Mouse (Mus musculus) embryo, embryonic 10.5 days (tissue): ENCODE measurements around the gene Itsn2.
"Not testable (repeated sequence)": the region's sequence is repeated elsewhere in the genome, so short reads cannot be mapped to it uniquely, and the experiment has no call there.

Experiments
- DNase-seq: peaks from one replicate; pipeline ENCODE4 v3.0.0-alpha.2; 2015; ENCODE audit warnings: low spot score

The Itsn2 gene

GRCm38 (mm10) chr12:4592541-4593165 lies at the start of gene Itsn2, which contains the start of gene Gm3625:
Itsn2 (plus strand) TSS chr12:4592638.
Gm3625 (minus strand) TSS chr12:4592927.
- peak; percentile 78 for DNase-seq

GRCm38 (mm10) chr12:4544400-4544919 lies 48.0 kb upstream of the Itsn2 start:
- DNase-seq: no peak

DNA sequence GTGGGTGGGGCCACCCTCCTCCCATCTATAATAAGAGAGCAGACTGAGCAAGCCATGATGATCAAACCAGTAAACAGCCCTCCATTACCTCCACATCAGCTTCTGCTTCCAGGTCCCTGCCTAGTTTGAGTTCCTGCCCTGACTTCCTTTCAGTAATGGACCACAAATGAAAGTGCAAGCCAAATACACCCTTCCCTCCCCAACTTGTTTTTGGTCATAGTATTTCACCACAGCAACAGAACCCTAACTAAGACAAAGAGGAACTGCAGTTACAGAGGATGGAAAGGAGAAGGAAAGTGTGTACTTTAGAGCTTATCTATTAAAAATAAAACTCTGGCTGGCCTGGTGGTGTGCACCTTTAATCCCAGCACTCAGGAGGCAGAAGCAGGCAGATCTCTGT lies 47.0 kb upstream of the Itsn2 start:
- DNase-seq: no peak

GRCm38 (mm10) chr12:4546491-4546890 lies 45.9 kb upstream of the Itsn2 start:
- DNase-seq: no peak

DNA sequence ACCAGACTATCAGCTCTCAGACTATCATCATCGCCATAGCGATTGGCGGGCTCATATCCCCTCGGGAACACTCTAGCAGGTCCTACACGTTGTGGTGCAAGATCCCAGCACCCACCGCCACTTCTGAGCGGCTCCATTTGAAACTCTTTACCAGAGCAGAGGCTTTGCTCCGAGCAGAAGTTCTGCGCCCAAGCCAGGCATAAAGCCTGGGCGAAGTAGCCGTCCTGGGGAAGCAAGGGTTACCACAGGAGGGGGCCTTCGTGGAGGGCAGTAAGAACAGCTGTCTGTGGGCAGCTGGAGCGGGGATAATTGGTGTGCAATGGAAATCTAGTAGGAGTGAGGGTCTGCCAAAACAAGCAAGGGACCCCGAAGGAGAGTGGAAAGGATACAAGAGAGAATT lies 44.9 kb upstream of the Itsn2 start:
- no peak for DNase-seq

GRCm38 (mm10) chr12:4548053-4549013 lies 44.1 kb upstream of the Itsn2 start:
- peak; percentile 93 for DNase-seq

- not testable (repeated sequence) for DNase-seq
These were observed 38.7 kb upstream of the Itsn2 start for GRCm38 (mm10) chr12:4553704-4554103.

DNA sequence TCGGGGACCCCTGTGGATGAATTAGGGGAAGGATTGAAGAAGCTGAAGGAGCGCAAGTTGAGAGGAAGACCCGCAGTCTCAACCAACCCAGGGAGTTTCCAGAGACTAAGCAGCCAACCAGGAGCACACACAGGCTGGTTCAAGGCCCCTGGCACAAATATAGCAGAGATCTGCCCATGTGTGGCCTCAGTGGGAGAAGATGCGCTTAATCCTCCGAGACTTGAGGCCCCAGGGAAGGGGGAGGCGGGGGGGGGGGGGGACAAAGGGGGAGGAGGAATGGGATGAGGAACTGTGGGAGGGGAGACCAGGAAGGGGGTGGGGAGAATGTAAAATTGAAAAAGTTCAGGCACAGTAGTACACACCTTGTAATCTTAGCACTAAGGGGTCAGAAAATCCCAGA lies 37.0 kb upstream of the Itsn2 start:
- DNase-seq: no peak

GRCm38 (mm10) chr12:4556891-4557290 lies 35.5 kb upstream of the Itsn2 start:
- DNase-seq: no peak

- DNase-seq: no peak
These were observed 35.0 kb upstream of the Itsn2 start for GRCm38 (mm10) chr12:4557436-4557835.

GRCm38 (mm10) chr12:4558013-4558412 lies 34.4 kb upstream of the Itsn2 start:
- DNase-seq: no peak

DNA sequence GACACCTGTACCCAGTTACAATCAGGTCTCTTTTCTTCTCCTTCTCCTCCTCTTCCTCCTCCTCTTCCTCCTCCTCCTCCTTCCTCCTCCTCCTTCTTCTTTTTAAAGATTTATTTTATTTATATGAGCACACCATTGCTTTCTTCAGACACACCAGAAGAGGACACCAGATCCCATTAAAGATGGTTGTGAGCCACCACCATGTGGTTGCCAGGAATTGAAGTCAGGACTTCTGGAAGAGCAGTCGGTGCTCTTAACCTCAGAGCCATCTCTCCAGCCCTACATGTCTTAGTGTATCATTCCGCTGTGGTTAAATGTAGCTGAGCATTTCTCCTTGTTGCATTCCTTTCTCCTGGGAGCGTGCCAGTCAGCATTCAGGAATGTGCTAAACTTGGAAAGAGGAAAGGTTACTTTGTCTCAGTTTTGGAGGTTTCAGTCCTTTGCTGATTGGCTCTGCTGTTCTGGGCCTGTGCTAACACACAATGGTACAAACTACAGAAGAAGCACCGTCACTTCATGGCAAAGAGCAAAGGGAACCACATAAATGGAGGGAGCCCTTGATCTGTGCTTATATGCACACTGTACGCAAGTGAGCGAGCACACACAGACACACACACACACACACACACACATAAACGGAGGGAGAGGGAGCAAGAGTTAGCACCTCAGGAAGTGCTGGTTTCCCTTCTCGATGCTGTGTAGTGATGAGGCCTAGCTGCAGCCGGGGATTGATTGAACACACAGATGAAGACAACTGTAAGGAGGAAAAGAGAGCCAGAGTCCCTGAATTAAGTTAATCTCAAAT lies 33.8 kb upstream of the Itsn2 start:
- no peak for DNase-seq

GRCm38 (mm10) chr12:4571864-4572263 lies 20.6 kb upstream of the Itsn2 start:
- peak; percentile 75 for DNase-seq

DNA sequence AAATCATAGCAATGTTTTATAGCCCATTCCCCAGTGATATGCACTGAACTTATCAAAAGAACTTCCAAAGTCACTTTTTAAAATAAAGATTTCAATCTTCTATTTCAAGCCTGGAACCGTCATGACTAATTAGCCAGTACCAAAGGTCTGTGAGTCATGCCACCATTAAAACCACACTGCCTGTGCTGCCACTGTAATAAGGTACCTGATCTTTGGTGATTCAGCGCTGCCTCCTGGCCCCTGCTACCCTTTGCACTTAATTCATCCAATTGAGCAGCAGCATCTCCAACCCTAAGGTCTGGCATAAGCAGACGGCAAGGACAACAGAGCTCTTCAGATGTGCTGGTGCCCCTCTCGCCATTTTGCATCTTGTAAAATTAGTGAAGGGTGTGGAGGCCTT lies 18.4 kb upstream of the Itsn2 start:
- DNase-seq: no peak

DNA sequence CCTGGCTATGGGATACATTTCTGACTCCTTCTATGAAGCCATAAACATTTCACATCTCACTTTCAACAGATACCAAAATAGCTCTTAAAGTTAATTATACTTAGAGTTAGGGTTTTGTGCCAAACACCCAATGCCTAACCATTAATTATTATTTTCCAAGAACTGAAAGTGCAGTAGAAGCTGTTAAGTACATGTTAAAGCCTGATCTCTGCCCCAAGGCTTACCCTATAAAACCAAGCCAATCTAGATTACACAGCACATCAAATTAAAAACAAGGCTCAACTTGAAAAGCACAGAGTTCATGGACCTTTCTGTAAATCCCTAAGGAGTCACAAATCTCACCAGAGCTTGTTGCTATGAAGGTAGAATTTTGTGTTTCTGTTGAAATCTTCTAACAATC lies 10.1 kb upstream of the Itsn2 start:
- no peak for DNase-seq

DNA sequence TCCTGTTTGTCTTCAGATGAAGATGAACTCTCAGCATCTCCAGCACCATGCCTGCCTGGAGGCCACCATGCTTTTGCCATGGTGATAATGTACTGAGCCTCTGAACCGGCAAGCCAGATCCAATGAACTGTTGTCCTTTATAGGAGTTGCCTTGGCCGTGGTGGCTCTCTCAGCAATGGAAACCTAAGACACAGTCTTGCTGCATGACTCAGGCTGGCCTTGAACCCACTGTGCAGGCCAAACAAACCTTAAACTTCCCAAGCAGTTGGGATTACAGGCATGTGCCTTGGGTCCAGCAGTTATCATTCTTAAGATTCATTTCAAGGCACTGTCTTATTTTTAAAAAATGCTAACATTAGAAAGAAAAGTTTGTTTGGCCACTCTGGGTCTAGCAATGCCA lies 4.6 kb upstream of the Itsn2 start:
- no peak for DNase-seq

DNA sequence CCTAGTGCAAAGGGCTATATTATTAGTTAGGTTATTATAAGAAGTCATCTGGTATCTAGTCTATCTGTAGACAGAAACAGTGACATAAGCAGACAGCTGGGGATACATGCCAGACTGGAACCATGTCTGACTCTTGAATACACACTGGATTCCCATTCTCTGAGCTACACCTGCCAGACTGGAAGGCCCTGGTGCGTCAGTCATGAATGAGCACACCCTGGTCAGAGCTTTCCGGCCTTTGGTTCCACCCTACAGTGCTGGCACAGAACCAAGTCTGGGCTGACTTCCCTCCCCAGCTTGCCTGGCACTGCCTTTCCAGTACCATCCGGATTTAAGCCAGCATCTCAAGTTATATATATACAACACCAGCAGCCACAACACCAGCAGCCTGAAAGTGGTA lies 3.8 kb upstream of the Itsn2 start:
- DNase-seq: no peak

GRCm38 (mm10) chr12:4592025-4592424 lies 413 bp upstream of the Itsn2 start:
- peak; percentile 15 for DNase-seq

- peak; percentile 52 for DNase-seq
These were observed 910 bp downstream of the Itsn2 start for GRCm38 (mm10) chr12:4593166-4593929.

GRCm38 (mm10) chr12:4593930-4594391 lies 1.5 kb downstream of the Itsn2 start:
- no peak for DNase-seq

DNA sequence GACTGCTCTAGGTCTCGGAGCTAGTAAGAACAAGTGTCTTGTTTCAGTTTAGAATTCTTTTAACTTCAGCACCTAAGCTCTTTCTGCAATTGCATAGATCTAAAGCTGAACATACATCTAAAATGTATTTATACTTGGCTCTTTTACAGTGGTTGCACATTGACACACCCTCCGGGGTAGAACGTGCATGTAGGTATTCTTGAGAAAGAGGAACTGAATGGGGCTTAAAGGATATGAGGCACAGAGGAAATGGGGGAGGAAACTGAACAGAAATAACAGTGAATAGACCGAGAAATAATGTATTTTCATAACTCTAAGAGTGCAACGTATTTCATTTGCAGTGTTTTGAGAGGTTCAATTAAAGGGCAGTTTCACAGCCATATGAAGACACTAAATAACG lies 2.6 kb downstream of the Itsn2 start:
- DNase-seq: no peak
